Mouse (Mus musculus) heart, postnatal 0 days (tissue): ENCODE measurements at regions not wholly inside any gene's neighbourhood (a gene's known extent, or its start where the extent isn't known, plus 50 kb on each side); places are given as distances from the start of the nearest gene placed in this dataset.
A peak's percentile ranks its signal among the peaks of the same experiment; 100 is the strongest.

Source experiments
- ATAC-seq: fragments of 200-750 bp; cut with Nextera tagmentation; 2 replicates; pipeline ENCODE4 v1.8.0; 2017; ENCODE audit warnings: low read depth, moderate number of reproducible peaks, moderate library complexity; ENCODE audit not compliant: insufficient read depth
- DNase-seq: peaks from one replicate; pipeline ENCODE4 v3.0.0-alpha.2; 2016; ENCODE audit warnings: low spot score
- H3K27ac ChIP-seq: fragments of 300-500 bp; sonication (generic); 2 replicates; pipeline ENCODE4 v1.5.1; 2014; ENCODE audit warnings: low read depth, mild to moderate bottlenecking
- H3K27me3 ChIP-seq: fragments of 300-500 bp; sonication (generic); 2 replicates; pipeline ENCODE4 v1.6.1; 2014; ENCODE audit warnings: low read length, mixed read lengths; ENCODE audit not compliant: control insufficient read depth, insufficient read depth
- H3K36me3 ChIP-seq: fragments of 300-500 bp; sonication (generic); replicated peaks from 2 replicates; pipeline ENCODE4 v1.6.1; 2014; ENCODE audit warnings: low read length, mixed read lengths; ENCODE audit not compliant: control insufficient read depth, insufficient read depth
- H3K4me1 ChIP-seq: fragments of 300-500 bp; sonication (generic); 2 replicates; pipeline ENCODE4 v1.6.1; 2014; ENCODE audit warnings: antibody characterized with exemption; ENCODE audit not compliant: control insufficient read depth, insufficient read depth
- H3K4me2 ChIP-seq: fragments of 300-500 bp; sonication (generic); 2 replicates; pipeline ENCODE4 v1.6.1; 2014; ENCODE audit warnings: low read depth, mild to moderate bottlenecking, low read length, moderate library complexity
- H3K4me3 ChIP-seq: fragments of 300-500 bp; sonication (generic); 2 replicates; pipeline ENCODE4 v1.5.1; 2014; ENCODE audit warnings: low read depth, low read length
- H3K9ac ChIP-seq: fragments of 300-500 bp; sonication (generic); replicated peaks from 2 replicates; pipeline ENCODE4 v1.6.1; 2014; ENCODE audit warnings: low read depth, low read length, mixed read lengths
- H3K9me3 ChIP-seq: fragments of 300-500 bp; sonication (generic); replicated peaks from 2 replicates; pipeline ENCODE4 v1.6.1; 2016; ENCODE audit warnings: low read length; ENCODE audit not compliant: control insufficient read depth
- CTCF ChIP-seq: IDR thresholded peaks from 2 replicates; pipeline ENCODE4 v1.5.1; 2016; ENCODE audit warnings: antibody characterized with exemption, control low read depth, low read depth
- EP300 ChIP-seq: IDR thresholded peaks from 2 replicates; pipeline ENCODE4 v1.6.1; 2016; ENCODE audit warnings: antibody characterized with exemption, low read depth
- WGBS: fragments of 180-500 bp; shearing (Covaris S2); extraction: QIAGEN DNeasy Blood & Tissue Kit; methylation state at CpG from one replicate; pipeline ENCODE4 v1.1.7; 2014; 5-methylcytosine and 5-hydroxymethylcytosine counted together

GRCm38 (mm10) chr2:179263888-179264287, 178.3 kb upstream of the Cdh4 start:
- DNase-seq (no peak), ATAC-seq (no peak)
- no peaks in the 10 kb centered on the region for H3K36me3 ChIP-seq
- H3K4me3 ChIP-seq = no peak overlapping the region
- no peaks in the 10 kb centered on the region for H3K9me3 ChIP-seq
- no peak overlapping the region for H3K4me2 ChIP-seq
- H3K9ac ChIP-seq = no peak overlapping the region
- TF ChIP-seq CTCF (no peak), EP300 (no peak)
- H3K27me3 ChIP-seq = no peaks in the 10 kb centered on the region
- H3K27ac ChIP-seq = no peak overlapping the region
- no peaks in the 10 kb centered on the region for H3K4me1 ChIP-seq
- 71% methylated on average over 4 of the region's 4 CpGs for WGBS

DNA sequence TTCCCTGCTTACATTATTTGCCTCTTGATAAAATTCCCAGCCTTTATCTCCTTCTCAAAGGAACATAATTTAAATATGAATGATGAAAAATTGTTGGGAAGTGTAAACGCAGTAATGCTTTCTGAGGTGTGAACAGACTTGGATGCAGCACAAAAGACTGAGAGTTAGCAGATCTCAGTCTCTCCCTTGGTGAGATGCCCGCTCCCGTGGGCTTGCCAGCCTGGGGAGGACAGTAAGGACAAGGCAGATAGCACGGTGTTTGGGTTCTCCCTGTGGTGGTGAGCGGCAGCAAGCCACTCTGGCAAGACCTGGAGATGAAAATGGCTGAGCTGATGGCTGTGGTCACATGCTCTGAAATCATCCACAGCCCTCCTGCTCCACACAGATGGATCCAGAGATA, 176.8 kb upstream of the Cdh4 start:
- no peak overlapping the region for H3K27ac ChIP-seq
- H3K4me3 ChIP-seq = no peak overlapping the region
- ATAC-seq (no peak), DNase-seq (no peak)
- no peak overlapping the region for H3K9ac ChIP-seq
- no peak overlapping the region for H3K4me2 ChIP-seq
- TF ChIP-seq EP300 (no peak), CTCF (no peak)
- 63% methylated on average over 5 of the region's 5 CpGs for WGBS
- no peaks in the 10 kb centered on the region for H3K27me3 ChIP-seq
- H3K4me1 ChIP-seq = no peaks in the 10 kb centered on the region
- no peaks in the 10 kb centered on the region for H3K36me3 ChIP-seq
- no peaks in the 10 kb centered on the region for H3K9me3 ChIP-seq

DNA sequence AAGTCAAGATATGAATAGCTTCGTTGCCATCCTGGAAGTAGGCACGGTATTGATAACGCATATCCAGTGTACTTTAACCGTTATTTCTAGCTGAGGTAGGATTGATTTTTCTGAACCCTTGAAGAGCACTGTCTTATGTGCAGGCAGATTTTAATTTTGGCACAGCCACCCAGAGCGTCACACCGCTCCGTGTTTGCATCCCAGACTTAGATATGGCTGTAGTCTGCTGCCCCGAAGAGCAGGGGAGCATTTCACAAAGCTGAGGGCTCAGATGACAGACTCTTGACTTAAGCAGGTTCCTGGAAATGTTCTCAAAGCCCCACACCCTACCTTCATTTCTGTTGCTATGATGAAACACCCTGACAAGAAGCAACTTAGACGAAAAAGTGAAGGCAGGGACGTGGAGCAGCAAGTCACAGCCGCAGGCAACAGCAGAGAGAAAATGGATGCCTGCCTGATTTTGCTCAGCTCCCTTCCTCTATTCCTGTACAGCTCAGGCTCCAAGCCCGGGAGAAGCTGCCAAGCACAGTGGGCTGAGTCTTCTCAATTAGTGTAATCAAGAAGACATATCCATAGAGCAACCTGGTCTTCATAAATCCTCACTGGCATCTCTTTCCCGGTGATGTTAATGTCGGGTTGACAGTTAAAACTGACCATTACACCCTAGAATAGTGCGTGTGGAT, 164.9 kb upstream of the Cdh4 start:
- no peak for ATAC-seq
- H3K4me1 ChIP-seq = no peaks in the 10 kb centered on the region
- DNase-seq = no peak
- no peak overlapping the region for H3K4me2 ChIP-seq
- no peak overlapping the region for H3K9ac ChIP-seq
- H3K27me3 ChIP-seq = 0 out of 2 replicates have a peak, but pooled peaks cover 3% of the 10 kb centered on the region
- no peaks in the 10 kb centered on the region for H3K36me3 ChIP-seq
- no peak for TF ChIP-seq EP300
- no peak for TF ChIP-seq CTCF
- H3K4me3 ChIP-seq = no peak overlapping the region
- WGBS = 77% methylated on average over 15 of the region's 15 CpGs
- no peaks in the 10 kb centered on the region for H3K9me3 ChIP-seq
- H3K27ac ChIP-seq = no peak overlapping the region

DNA sequence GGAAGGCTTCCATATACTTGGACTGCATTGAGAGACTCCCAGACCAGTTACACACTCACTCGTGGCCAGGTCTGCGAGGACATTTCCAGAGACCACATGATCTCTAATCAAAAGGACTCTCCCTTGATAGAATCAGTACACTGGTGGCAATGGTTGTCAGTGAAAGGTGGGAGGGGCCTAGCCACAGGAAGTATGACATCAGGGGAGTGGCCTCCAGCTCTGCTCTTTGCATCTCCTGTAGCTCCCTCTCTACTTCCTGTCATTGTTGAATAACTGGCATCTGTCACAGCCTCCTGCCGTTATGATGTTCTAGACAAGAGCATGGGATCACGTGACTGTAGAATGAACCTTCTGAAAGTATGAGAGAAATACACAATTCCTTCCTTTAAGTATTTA, 164.3 kb upstream of the Cdh4 start:
- ATAC-seq (peak; percentile 47; the same call in 1 of the 2 replicates), DNase-seq (no peak)
- Histone ChIP-seq H3K4me1 (no peaks in the 10 kb centered on the region), H3K9me3 (no peaks in the 10 kb centered on the region), H3K36me3 (no peaks in the 10 kb centered on the region), H3K27ac (no peak overlapping the region), H3K4me3 (no peak overlapping the region), H3K27me3 (0 out of 2 replicates have a peak, but pooled peaks cover 3% of the 10 kb centered on the region), H3K9ac (no peak overlapping the region), H3K4me2 (no peak overlapping the region)
- WGBS = 56% methylated on average over 4 of the region's 4 CpGs
- TF ChIP-seq CTCF (no peak), EP300 (no peak)

GRCm38 (mm10) chr2:179282276-179282675, 160.0 kb upstream of the Cdh4 start:
- no peak for DNase-seq
- no peak overlapping the region for H3K4me2 ChIP-seq
- H3K9ac ChIP-seq = no peak overlapping the region
- no peaks in the 10 kb centered on the region for H3K9me3 ChIP-seq
- ATAC-seq = no peak
- H3K4me1 ChIP-seq = no peaks in the 10 kb centered on the region
- TF ChIP-seq EP300 (no peak), CTCF (no peak)
- no peaks in the 10 kb centered on the region for H3K36me3 ChIP-seq
- no peak overlapping the region for H3K4me3 ChIP-seq
- no peak overlapping the region for H3K27ac ChIP-seq
- H3K27me3 ChIP-seq = no peaks in the 10 kb centered on the region
- WGBS = 70% methylated on average over 6 of the region's 6 CpGs

DNA sequence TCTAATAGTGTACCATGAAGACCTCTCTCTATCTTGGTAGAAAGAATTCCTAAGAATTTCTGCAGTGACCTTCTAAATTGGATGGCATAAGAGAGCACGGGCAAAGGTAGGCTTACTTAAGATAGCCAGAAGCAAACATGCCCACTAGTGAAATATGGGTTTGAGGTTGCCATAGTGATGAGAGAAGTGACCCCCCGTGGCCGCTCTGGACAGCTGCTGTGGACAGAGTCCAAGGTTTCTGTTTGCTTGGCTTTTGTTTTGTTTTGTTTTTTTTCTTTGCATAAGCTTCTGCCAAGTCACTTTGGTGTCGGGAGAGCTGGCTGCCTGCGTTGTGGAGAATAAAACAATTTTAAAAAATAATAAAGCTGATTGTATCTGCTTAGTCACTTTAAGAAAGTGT, 151.8 kb upstream of the Cdh4 start:
- 65% methylated on average over 5 of the region's 5 CpGs for WGBS
- H3K4me2 ChIP-seq = no peak overlapping the region
- DNase-seq (no peak), ATAC-seq (no peak)
- H3K36me3 ChIP-seq = no peaks in the 10 kb centered on the region
- TF ChIP-seq CTCF (no peak), EP300 (no peak)
- no peak overlapping the region for H3K27ac ChIP-seq
- H3K27me3 ChIP-seq = no peaks in the 10 kb centered on the region
- no peak overlapping the region for H3K4me3 ChIP-seq
- no peak overlapping the region for H3K9ac ChIP-seq
- no peaks in the 10 kb centered on the region for H3K4me1 ChIP-seq
- H3K9me3 ChIP-seq = no peaks in the 10 kb centered on the region
